Mouse (Mus musculus) erythroblast, embryonic 14.5 days (primary cell): ENCODE results near the gene Kif18a. TPM values are rescaled to one million over a fixed set of nuclear protein-coding genes. Genes with fewer than 3 reads are reported as not detected.

Experiments used
- H3K27me3 ChIP-seq: 2 replicates; pipeline ENCODE4 v1.6.1; 2012; ENCODE audit warnings: inconsistent platforms; ENCODE audit not compliant: control insufficient read depth
- H3K36me3 ChIP-seq: 2 replicates; pipeline ENCODE4 v1.6.1; 2012; ENCODE audit warnings: mild to moderate bottlenecking, inconsistent platforms; ENCODE audit not compliant: control insufficient read depth
- H3K4me1 ChIP-seq: 2 replicates; pipeline ENCODE4 v1.6.1; 2012; ENCODE audit warnings: inconsistent platforms; ENCODE audit not compliant: control insufficient read depth
- H3K4me3 ChIP-seq: replicated peaks from 2 replicates; pipeline ENCODE3; 2012; ENCODE audit warnings: moderate library complexity, mild to moderate bottlenecking, inconsistent platforms
- H3K9me3 ChIP-seq: 2 replicates; pipeline ENCODE4 v1.6.1; 2012; ENCODE audit warnings: low read length, inconsistent platforms, mixed read lengths; ENCODE audit not compliant: control insufficient read depth
- GATA1 ChIP-seq: IDR thresholded peaks from 2 replicates; pipeline ENCODE4 v1.6.1; 2012; ENCODE audit warnings: low read length, inconsistent platforms, mixed read lengths
- TAL1 ChIP-seq: IDR thresholded peaks from 3 replicates; pipeline ENCODE4 v1.6.1; 2012; ENCODE audit warnings: low read length, inconsistent platforms, mixed read lengths
- polyA plus RNA-seq: library from polyadenylated mRNA; stranded (reverse); fragments of >175 nt; gene quantifications from 2 replicates; pipeline ENCODE4 v1.2.3, GENCODE M21; 2012

Gene Kif18a
- polyA plus RNA-seq = 0.23 and 0.39 TPM in 2 replicates

- peaks cover 63% of the 10 kb centered on the region for H3K4me1 ChIP-seq
- H3K27me3 ChIP-seq = no peaks in the 10 kb centered on the region
- TF ChIP-seq GATA1 = no peak
- TF ChIP-seq TAL1 = no peak
- H3K36me3 ChIP-seq = peaks cover 24% of the 10 kb centered on the region
- H3K4me3 ChIP-seq = peak within 1 kb of the TSS; percentile 98
- no peaks in the 10 kb centered on the region for H3K9me3 ChIP-seq
Measured at GRCm38 (mm10) chr2:109280600-109281340, at the start of gene Kif18a, which contains the start of gene Mettl15. Kif18a (plus strand) TSS chr2:109280738. Mettl15 (minus strand) TSS chr2:109280748.

- Histone ChIP-seq H3K27me3 (no peaks in the 10 kb centered on the region), H3K36me3 (no peaks in the 10 kb centered on the region), H3K4me3 (no peak overlapping the region), H3K9me3 (no peaks in the 10 kb centered on the region), H3K4me1 (no peaks in the 10 kb centered on the region)
- TF ChIP-seq GATA1 (no peak), TAL1 (no peak)
Measured at GRCm38 (mm10) chr2:109233876-109234275, 46.7 kb upstream of the Kif18a start.

- H3K36me3 ChIP-seq = no peaks in the 10 kb centered on the region
- H3K4me1 ChIP-seq = peaks cover 3% of the 10 kb centered on the region
- no peaks in the 10 kb centered on the region for H3K9me3 ChIP-seq
- H3K4me3 ChIP-seq = no peak overlapping the region
- TF ChIP-seq GATA1 = no peak
- no peak for TF ChIP-seq TAL1
- no peaks in the 10 kb centered on the region for H3K27me3 ChIP-seq
Measured at GRCm38 (mm10) chr2:109235741-109236140, 44.8 kb upstream of the Kif18a start.

- no peak overlapping the region for H3K4me3 ChIP-seq
- H3K9me3 ChIP-seq = no peaks in the 10 kb centered on the region
- no peak for TF ChIP-seq TAL1
- no peaks in the 10 kb centered on the region for H3K36me3 ChIP-seq
- H3K27me3 ChIP-seq = no peaks in the 10 kb centered on the region
- peaks cover 3% of the 10 kb centered on the region for H3K4me1 ChIP-seq
Measured at GRCm38 (mm10) chr2:109241947-109242346, 38.6 kb upstream of the Kif18a start.

GRCm38 (mm10) chr2:109262779-109263178, 17.8 kb upstream of the Kif18a start:
- H3K4me1 ChIP-seq = no peaks in the 10 kb centered on the region
- TF ChIP-seq GATA1 (no peak), TAL1 (no peak)
- H3K27me3 ChIP-seq = no peaks in the 10 kb centered on the region
- no peaks in the 10 kb centered on the region for H3K36me3 ChIP-seq
- H3K4me3 ChIP-seq = no peak overlapping the region
- no peaks in the 10 kb centered on the region for H3K9me3 ChIP-seq

GRCm38 (mm10) chr2:109273098-109273497, 7.4 kb upstream of the Kif18a start:
- no peaks in the 10 kb centered on the region for H3K9me3 ChIP-seq
- peaks cover 6% of the 10 kb centered on the region for H3K4me1 ChIP-seq
- no peaks in the 10 kb centered on the region for H3K27me3 ChIP-seq
- no peak overlapping the region for H3K4me3 ChIP-seq
- TF ChIP-seq TAL1 = no peak
- no peak for TF ChIP-seq GATA1
- no peaks in the 10 kb centered on the region for H3K36me3 ChIP-seq

GRCm38 (mm10) chr2:109277593-109277992, 2.9 kb upstream of the Kif18a start:
- no peaks in the 10 kb centered on the region for H3K9me3 ChIP-seq
- TF ChIP-seq GATA1 (no peak), TAL1 (no peak)
- peak overlapping the region; percentile 88 for H3K4me3 ChIP-seq
- H3K4me1 ChIP-seq = peaks cover 33% of the 10 kb centered on the region
- H3K36me3 ChIP-seq = peaks cover 5% of the 10 kb centered on the region
- H3K27me3 ChIP-seq = no peaks in the 10 kb centered on the region

- TF ChIP-seq GATA1 = no peak
- TF ChIP-seq TAL1 = no peak
- Histone ChIP-seq H3K9me3 (no peaks in the 10 kb centered on the region), H3K27me3 (no peaks in the 10 kb centered on the region), H3K36me3 (peaks cover 7% of the 10 kb centered on the region), H3K4me1 (peaks cover 37% of the 10 kb centered on the region), H3K4me3 (peak overlapping the region; percentile 88)
Measured at GRCm38 (mm10) chr2:109278036-109278435, 2.5 kb upstream of the Kif18a start.

GRCm38 (mm10) chr2:109280272-109280599, 302 bp upstream of the Kif18a start:
- Histone ChIP-seq H3K9me3 (no peaks in the 10 kb centered on the region), H3K4me3 (peak overlapping the region; percentile 98), H3K27me3 (no peaks in the 10 kb centered on the region), H3K4me1 (peaks cover 58% of the 10 kb centered on the region), H3K36me3 (peaks cover 19% of the 10 kb centered on the region)
- no peak for TF ChIP-seq TAL1
- no peak for TF ChIP-seq GATA1

- H3K36me3 ChIP-seq = peaks cover 30% of the 10 kb centered on the region
Measured at GRCm38 (mm10) chr2:109281341-109281690, 778 bp downstream of the Kif18a start.

More at GRCm38 (mm10) chr2:109281341-109281690, 778 bp downstream of the Kif18a start:
- peak overlapping the region; percentile 98 for H3K4me3 ChIP-seq
- H3K27me3 ChIP-seq = no peaks in the 10 kb centered on the region
- no peak for TF ChIP-seq TAL1
- TF ChIP-seq GATA1 = no peak
- H3K9me3 ChIP-seq = no peaks in the 10 kb centered on the region
- H3K4me1 ChIP-seq = peaks cover 69% of the 10 kb centered on the region
